Mouse (Mus musculus) liver (tissue): Measurements from ENCODE around the gene Olfr1513.
"Not testable (repeated sequence)": the region's sequence is repeated elsewhere in the genome, so short reads cannot be mapped to it uniquely, and the experiment has no call there.

Source experiments
- DNase-seq: peaks from one replicate; pipeline ENCODE4 v3.0.0-alpha.2; 2020; ENCODE audit warnings: mixed read lengths

The Olfr1513 gene

DNA sequence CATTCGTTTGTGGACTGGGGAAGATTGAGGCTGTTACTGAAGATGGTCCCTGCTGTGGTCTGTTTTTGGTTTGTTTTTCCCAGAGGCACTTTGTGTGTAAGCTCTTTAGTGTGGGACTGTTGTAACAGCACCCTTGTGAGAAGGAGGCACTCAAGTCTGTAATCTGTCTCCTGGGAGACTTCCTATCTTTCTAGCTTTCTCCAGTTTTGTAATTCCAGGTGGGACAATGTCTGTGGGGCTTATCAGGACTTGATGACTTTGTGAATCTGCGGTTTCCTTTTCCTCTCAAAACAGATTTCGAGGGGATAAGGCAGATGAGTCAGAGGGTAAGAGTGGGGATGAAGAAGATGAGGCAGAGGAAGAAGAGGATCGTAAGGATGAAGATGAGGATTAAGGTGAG lies at the start of gene Olfr1513:
Gene Olfr1513 (minus strand): TSS at position 101 of the 400 bp plus-strand sequence.
- DNase-seq: no peak

DNA sequence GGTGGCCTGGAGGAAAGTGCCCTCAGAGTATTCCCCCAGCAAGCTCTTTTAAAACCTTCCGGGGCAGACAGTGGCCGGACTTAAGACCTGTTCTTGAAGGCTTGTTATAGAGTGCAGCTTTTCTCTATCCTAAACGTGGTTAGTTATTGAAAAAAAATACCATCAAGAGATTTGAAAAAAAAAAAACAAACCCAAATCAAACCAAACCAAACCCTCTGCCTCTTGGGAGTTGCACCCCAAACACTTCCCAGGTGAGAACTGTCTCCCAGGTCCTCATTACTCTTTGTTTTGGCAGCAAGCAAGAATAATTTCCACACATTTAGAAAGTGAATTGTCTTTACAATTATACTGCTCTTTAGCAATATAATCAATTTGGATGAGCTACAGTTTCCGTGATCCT lies 41.1 kb upstream of the Olfr1513 start, which contains the start of gene Olfr1511:
Gene Olfr1511 (minus strand): TSS at position 101 of the 400 bp plus-strand sequence.
- DNase-seq: no peak

DNA sequence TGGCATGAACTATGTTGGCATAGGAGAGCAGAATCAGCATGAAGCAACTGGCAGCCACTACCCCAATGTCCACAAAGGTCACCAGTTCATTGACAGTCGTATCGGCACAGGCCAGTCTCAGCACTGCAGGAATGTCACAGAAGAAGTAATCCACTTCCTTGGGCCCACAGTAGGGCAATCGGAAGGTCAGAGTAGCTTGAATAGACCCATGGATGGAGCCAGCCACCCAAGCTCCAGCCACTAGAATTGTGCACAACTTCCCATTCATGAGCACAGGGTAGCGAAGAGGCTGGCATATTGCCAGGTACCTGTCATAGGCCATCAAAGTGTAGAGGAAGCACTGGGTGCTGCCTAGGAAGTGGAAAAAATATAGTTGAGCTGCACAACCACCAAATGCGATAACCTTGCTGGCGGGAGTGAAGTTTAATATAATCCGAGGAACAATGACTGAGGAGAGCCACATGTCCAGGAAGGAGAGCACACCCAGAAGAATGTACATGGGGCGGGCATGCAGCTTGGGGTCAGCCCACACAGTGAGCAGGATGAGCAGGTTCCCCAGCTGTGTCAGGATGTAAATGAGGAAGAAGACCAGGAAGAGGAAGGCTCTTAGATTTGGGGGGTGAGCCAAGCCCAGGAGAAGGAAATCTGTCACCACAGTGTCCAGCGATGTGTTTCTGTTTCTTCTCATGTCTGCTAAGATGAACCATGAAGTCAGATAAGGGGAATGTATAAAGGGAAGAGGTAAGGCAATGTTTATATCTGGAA lies 34.1 kb upstream of the Olfr1513 start:
- not testable (repeated sequence) for DNase-seq

DNA sequence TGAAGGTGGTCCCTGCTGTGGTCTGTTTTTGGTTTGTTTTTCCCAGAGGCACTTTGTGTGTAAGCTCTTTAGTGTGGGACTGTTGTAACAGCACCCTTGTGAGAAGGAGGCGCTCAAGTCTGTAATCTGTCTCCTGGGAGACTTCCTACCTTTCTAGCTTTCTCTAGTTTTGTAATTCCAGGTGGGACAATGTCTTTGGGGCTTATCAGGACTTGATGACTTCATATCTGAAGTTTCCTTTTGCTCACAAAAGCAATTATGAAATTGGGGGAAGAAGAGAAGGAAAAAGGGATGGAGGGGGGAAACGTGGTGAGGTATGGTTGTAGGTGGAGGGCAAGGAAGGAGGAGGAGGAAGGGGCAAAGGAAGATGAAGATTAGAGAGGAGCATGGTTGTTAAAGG lies 22.9 kb upstream of the Olfr1513 start, which contains the start of gene Olfr1512:
Gene Olfr1512 (minus strand): TSS at position 101 of the 400 bp plus-strand sequence.
- DNase-seq: no peak

DNA sequence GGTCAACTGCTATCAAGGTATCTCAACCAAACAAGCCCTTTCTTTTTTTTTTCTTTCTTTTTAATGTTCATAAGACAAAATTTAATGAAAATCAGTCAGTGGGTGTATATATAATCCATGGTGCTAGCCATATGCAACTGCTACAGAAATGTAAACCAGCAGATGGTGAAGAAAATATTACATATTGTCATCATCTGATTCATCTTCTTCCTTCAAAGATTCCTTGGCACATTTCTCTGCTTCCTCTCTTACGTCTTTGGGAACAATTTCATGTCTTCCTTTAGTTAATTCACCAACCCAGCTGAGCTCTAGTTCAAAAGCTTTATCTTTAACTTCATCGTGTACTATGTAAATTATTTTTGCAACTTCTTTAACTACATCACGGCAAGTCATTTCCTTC lies 12.5 kb upstream of the Olfr1513 start:
- DNase-seq: no peak

DNA sequence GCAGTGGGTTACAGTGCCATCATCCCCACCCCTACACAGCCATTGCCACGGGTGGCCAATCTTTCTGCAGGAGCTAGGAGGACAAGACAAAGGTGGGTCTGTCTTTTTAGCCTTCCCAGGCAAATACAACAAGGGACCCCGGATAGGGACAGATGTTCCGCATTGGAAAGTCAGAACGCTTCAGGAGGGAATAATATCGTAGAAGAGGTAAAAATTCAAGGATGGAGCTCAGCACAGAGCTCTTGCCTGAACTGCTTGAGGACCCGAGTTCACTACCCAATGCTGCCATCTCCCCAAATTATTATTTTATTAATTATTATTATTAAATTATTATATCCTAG lies 16.7 kb downstream of the Olfr1513 start:
- no peak for DNase-seq

DNA sequence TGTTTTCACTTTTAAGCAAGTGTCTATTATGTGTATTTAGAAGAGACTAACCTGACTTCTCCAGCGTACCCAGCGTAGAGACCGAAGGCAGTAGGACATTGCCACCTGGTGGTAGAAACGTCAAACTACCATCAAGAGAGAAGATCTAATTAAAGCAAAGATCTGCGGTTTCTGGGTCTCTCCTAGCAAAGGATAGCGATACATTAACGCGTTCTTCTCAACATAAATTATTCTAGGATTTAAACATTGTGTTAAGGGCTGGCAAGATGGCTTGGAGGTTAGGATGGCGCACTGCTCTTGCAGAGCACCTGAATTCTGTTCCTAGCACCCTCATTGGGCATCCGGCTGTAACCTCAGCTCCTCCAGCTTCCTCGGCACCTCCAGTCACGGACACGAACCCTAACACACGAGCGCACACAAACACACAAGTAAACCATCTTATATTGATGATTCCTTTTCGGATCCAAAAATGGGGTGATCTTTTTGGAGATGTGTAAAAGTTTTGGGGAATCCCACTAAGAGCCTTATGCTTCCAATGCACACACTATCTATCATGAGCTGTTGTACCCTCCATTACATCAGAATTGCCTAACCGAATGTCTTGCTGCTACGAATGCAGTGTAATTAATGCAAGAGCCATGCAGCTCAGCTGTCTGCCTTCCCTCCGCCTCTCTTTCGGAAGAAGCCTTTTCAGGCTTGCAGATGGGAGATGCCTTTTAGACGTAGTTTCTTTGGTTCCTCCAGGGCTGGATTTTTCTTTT lies 17.3 kb downstream of the Olfr1513 start:
- DNase-seq: peak; percentile 43

DNA sequence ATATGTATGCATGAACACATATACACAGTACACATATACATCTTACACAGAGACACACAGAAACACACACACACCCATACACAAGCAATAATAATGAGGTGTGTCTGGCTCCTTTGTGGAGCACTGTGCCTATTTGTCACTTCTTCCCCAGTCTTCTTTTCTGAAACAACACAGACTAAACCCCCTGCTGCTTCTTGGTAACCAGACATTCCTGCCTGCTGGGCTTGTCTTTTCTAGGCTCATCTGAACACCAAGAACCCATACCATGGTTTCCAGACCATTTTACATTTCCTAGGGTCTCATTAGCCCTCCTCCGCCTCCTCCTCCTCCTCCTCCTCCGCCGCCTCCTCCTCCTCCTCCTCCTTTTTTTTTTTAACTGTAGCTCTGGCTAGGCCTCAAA lies 24.0 kb downstream of the Olfr1513 start:
- DNase-seq: no peak

DNA sequence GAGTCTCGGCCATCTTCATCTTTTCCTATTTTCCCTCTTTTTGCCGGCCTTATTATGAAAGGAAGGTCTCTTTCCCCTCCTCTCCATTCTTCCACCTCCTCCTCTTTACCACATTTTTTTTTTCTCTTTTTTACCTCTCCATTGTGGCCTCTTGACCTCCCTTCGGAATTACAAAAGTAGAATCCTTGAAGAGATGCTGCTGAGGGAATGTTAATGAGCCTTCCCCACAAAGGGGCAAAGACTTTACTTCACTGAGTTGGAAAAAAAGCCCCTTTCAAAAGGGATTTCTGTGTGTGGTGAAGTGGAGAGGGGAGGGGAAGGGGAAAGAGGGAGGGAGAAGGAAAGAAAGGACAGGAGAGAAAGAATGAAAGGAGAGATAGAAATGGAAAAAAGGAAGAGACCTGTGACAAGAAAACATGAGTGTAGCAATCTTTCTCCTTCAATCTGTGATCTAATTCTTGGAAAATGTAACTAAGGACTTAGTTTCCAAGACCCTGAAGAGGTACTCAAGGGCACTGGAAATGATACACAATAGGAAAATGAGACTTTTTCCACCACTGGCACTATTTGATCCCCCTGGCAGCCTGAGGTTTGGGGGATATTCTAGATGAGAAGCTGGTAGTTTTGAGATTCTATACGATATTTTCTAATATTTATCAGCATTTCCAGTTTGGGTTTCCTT lies 25.0 kb downstream of the Olfr1513 start:
- DNase-seq: no peak

DNA sequence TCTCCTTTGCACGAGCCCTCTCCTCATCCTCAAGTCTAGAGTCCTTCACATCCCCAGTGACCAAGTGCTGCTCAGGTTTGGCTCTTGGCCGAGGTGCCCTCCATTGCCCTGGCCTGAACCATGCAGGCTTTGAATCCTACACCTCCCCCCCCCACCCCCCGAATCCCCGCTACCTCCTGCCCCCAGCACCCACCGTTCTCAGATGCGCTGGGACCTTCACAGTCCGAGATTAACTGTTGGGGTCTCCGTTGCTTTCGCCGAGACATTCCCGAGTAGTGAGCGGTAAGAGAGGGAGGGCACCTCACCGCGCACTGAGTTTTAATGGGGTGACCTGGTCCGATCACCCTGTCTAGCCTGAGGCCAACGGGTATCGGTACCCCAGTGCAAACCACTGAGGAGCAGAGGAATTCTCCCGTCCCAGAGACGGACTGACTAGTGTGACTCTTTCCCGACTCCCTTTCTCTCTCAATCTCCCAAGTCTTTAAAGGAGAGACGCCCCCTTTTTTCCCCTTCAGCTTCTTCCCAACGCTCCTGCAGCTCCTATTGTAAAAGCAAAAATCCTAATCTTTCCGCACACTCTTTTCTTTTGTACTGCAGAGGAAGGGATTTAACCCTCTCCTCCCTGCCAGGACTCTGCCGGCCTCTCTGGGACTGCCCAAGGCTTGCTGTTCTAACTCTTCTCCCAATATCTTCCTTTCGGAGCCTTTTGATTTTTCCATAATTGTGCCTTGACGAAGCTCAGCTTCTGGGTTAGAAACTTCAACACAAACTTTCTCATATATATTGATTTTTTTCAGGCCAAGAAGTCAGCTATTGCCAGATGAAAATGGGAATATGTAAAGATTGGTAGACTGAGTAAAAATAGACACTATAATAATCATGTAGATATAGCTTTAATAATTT lies 28.0 kb downstream of the Olfr1513 start, which contains the start of gene Sall2:
Gene Sall2 (minus strand): TSS at position 853 of the 903 bp plus-strand sequence.
- DNase-seq: no peak

DNA sequence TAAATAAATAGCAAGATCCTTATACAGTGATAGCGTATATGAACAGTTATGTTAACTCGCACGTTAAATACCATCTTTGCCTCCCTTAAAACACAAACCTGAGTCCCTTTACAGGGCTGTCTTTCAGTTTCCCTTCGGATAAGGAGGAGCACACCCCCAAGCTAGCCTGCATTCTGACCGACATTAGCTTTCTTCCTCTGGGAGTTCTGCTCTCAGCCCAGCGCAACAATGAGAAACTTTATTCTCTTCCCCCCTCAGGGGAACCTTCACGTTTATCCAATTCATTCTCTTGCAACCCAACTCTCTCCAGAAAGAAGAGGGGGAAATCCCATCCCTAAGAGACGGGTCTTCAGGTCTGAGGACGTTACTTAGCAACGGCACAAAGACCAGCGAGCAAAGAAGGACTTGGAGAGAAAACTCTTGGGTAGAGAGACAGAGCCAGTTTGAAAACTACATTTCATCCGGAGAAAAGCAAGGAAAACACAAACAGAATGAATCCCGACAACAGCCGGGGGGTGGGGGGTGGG lies 28.8 kb downstream of the Olfr1513 start:
- DNase-seq: no peak

DNA sequence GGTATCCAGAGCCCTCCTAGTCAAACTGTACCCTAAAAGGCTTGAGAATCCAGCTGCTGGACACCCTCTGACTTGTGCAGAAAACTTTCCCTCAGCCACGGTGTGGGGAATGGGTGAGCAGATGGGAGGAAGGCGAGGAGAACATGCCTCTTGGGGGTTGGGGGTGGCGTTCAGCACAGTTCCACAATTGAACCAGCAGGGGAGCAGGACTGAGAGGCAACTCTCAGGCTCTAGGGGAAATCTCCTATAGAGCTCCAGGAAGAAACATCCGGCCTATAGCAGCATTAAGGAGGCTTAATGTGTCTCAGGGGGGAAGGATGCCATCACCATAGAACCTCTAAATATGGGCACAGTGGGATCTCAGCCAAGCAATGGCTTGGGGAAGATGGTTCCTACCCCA lies 30.3 kb downstream of the Olfr1513 start:
- no peak for DNase-seq

DNA sequence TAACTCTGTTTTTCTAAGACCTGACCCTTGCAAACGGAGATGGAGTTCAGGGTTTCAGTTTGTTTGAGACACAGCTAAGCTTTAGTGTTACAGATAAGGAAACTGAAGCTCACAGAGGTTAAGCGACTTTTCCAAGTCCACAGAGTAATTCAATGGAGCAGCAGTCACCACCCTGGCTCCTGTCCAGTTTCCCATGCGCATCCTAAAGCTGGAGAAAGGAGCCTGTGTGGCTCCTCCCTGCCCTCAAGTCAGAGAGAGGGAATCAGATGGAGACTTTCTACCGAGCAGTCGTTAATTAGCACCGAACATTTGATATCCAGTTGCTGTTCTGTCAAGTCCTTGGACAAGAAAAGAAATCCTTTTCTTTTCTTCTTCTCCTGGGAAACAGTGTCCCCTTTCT lies 36.8 kb downstream of the Olfr1513 start:
- DNase-seq: no peak

DNA sequence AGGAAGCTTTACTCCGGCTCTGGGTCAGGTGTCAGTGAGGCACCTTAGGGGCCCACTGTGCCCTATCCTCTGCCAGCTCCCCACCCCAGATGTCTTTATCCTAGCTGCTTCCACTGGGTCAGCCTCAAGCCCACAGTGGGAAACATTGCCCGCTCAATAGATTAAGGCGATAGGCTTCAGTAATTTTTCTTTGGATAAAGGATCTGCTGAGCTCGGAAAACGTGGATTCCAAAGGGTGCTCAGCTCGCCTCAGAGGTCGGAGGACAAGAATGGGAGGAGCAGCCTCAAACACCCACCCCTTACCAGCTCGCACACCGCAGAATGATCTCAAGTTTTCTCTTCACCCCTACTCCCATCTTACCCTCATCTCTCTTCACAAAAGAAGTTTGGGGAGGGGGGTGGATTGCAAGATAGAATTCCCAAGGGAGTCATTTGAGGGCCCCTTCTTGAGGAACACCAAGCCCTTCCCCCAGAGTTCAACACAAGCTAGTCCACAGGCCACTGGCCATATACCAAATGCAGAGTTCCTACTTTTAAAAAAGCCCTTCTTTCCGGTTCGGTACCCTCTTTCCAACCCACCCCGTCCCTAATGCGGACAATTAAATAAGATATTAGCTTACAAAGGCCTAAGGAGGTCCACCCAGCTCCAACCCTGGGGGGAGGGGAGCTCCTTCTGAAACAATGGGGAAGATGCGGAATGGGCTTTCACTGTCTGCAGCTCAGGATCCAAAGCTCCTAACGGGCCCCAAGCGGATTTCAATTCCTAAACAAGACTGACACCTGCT lies 39.6 kb downstream of the Olfr1513 start:
- no peak for DNase-seq

DNA sequence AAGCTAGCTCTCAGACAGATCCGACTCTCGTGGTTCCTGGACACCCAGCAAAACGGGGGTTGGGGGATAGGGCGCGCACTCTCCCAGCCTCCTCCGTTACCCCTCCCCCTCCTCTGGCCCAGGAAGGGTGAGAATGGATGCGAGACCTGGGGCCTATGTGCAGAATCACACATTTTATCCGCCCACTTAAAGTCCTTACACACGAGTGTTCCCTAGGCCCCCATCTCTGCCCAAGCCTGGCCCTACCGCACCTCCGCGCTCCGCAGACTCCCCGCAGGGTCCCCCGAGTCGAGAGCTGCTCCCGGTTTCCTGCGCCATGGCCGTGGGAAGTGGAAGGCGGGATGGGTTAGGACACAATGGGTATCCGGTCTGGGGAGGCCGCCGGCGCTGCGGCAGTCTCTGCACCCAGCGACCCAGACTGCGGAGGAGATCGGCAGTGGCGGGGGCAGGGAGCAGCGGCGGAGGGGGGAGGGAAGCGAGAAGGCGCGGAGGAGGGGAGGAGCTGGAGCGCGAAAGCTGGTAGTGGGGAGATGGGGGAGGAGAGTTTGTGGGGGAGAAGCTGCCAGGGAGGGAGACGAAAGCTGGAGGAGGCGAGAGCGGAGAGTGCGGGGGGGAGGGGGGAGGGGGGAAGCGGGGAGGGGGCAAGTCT lies 40.3 kb downstream of the Olfr1513 start:
- peak; percentile 65 for DNase-seq

DNA sequence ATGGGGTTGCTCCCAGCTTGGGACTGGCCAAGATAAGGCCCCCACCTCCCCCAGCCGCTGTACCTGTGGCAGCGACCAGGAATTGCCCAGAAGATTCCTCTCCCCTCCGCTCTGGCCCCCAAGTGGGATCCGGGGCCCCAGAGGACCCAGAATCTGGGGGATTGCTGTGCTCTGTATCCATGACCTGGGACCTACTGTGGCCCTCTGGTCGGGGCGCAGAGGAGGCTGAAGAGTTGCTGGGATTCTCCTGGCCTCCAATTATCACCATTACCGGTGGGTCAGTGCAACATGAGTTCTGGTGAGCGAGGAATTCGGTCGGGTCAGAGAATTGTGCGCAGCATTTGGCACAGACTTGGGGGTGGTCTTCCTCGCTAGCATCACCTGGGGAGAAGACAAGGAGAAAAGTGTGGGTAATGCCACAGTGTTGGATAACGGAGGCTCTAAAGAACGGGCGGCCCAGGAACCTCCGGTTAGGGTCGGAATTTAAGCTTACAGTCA lies 40.9 kb downstream of the Olfr1513 start:
- no peak for DNase-seq

DNA sequence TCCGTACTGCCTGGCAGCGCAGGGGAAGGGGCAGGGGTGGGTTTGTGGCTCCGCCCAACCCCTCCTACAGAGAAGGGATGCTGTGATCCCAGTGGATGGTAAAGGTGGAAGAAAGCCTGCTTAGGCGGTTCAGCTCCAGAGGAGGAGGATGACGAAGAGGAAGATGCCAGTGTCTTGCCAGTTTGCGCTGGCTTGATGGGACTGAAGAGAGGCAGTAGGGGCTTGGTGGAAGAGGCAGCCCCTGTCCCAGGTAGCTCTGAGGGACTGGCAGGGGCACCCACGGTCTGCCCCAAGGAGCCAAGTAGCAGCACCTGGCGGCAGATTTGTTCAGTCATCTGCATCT lies 41.4 kb downstream of the Olfr1513 start:
- no peak for DNase-seq

DNA sequence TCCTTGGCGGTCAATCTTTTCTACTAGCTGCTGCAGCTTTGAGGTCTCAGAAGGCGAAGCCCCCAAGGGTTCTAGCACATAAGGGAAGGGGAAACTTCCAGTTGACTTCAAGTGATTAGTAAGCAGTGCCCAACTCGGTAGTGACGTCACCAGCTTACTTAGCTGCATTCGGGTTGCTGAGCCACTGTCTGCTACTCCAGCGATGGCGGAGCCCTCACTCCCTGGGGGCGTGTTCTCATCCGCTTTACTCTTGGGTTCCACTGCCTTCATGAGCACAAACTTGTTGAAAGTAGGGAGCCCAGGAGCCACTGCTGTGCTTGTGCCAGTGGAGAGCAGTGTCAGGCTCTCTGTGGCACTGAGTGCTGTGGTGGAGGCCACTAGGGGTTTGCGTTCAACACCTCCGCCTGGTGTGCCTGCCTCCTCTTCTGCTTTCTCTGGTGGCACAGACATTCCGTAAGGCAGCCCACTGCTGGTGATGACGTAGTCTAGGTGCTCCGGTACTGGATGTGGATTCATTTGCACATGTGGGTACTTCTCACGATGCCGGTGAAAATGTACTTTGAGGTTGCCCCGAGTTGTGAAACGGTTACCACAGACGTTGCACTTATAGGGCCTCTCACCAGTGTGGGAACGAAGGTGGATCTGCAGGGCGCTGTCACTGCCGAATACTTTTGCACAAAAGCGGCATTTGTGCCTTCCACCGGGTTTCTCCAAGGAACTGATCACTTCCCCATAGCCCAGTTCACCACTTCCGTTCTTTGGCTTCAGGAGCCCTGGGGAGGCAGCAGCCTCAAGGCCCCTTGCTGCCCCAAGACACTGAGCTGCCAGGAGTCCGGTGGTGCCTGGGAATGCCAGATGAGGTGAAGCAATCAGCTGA lies 42.0 kb downstream of the Olfr1513 start:
- DNase-seq: no peak

DNA sequence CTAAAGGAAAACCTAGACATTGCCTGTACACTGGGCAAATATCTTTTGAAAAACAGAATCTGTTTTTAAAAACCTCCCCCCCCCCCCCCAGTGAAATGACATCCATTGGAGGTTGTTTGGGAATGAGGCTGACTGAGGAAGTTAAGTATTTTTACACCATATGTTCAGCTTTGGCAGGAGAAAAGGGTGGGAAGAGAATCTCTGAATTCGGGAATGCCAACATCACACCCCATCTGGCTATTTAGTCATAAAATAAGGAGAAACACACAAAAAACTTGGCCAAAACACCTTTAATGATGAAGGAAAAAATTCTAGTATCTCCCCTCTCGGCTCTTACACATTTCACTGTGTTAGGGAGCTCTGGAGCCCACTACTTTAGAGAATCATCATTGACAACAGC lies 45.3 kb downstream of the Olfr1513 start:
- no peak for DNase-seq

DNA sequence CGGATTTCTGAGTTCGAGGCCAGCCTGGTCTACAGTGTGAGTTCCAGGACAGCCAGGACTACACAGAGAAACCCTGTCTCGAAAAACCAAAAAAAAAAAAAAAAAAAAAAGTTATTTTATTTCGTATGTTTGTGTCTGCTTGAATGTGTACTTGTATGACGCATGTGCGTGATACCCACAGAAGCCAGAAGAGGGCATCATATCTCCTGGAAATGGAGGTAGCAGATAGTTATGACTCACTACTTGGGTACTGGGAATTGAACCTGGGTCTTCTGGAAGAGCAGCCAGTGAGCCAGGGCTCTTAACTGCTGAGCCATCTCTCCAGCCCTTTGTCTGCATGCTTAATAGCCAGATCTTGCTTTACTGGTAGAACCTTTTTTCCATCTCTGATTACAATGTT lies 45.9 kb downstream of the Olfr1513 start:
- DNase-seq: peak; percentile 23
